Mouse (Mus musculus) neural tube, embryonic 14.5 days (tissue): ENCODE data around the gene Snca. TPM values are rescaled to one million over a fixed set of nuclear protein-coding genes. Genes with fewer than 3 reads are reported as not detected.
A peak's percentile ranks its signal among the peaks of the same experiment; 100 is the strongest.

Source experiments
- ATAC-seq: fragments of 200-750 bp; cut with Nextera tagmentation; 2 replicates; pipeline ENCODE4 v1.8.0; 2017; ENCODE audit warnings: low read depth, mild to moderate bottlenecking, moderate TSS enrichment, moderate library complexity
- H3K27ac ChIP-seq: fragments of 300-500 bp; sonication (generic); 2 replicates; pipeline ENCODE4 v1.5.1; 2014; ENCODE audit warnings: low read depth, mild to moderate bottlenecking, control low read depth, low read length, moderate library complexity, mixed read lengths
- H3K27me3 ChIP-seq: fragments of 300-500 bp; sonication (generic); 2 replicates; pipeline ENCODE4 v1.6.1; 2014; ENCODE audit warnings: low read length; ENCODE audit not compliant: control insufficient read depth, insufficient read depth
- H3K36me3 ChIP-seq: fragments of 300-500 bp; sonication (generic); 2 replicates; pipeline ENCODE4 v1.6.1; 2014; ENCODE audit warnings: low read length, mixed read lengths; ENCODE audit not compliant: control insufficient read depth, insufficient read depth
- H3K4me1 ChIP-seq: fragments of 300-500 bp; sonication (generic); 2 replicates; pipeline ENCODE4 v1.6.1; 2014; ENCODE audit warnings: low read length; ENCODE audit not compliant: control insufficient read depth, insufficient read depth
- H3K4me2 ChIP-seq: fragments of 300-500 bp; sonication (generic); 2 replicates; pipeline ENCODE4 v1.6.1; 2014; ENCODE audit warnings: mild to moderate bottlenecking, low read depth, low read length, control low read depth
- H3K4me3 ChIP-seq: fragments of 300-500 bp; sonication (generic); 2 replicates; pipeline ENCODE4 v1.5.1; 2014; ENCODE audit warnings: low read depth, low read length, control low read depth, mixed read lengths
- H3K9ac ChIP-seq: fragments of 300-500 bp; sonication (generic); replicated peaks from 2 replicates; pipeline ENCODE4 v1.6.1; 2014; ENCODE audit warnings: low read depth, mild to moderate bottlenecking, control low read depth, low read length, mixed read lengths
- H3K9me3 ChIP-seq: fragments of 300-500 bp; sonication (generic); 2 replicates; pipeline ENCODE4 v1.6.1; 2016; ENCODE audit warnings: low read length; ENCODE audit not compliant: control insufficient read depth
- WGBS: fragments of 180-500 bp; shearing (Covaris S2); extraction: QIAGEN DNeasy Blood & Tissue Kit; methylation state at CpG from one replicate; pipeline ENCODE4 v1.1.7; 2014; 5-methylcytosine and 5-hydroxymethylcytosine counted together
- polyA plus RNA-seq: library from polyadenylated mRNA; unstranded; fragments of >200 nt; fragmentation: Nextera tagmentation; extraction: Ambion mirVana; gene quantifications from 2 replicates; pipeline ENCODE4 v1.2.1, GENCODE M21; 2014

Gene Snca
- 166 and 258 TPM in 2 replicates for polyA plus RNA-seq

- H3K27ac ChIP-seq: peak within 1 kb of the TSS; percentile 78
- ATAC-seq: peak; percentile 76
- H3K36me3 ChIP-seq: no peaks in the 10 kb centered on the region
- no peaks in the 10 kb centered on the region for H3K4me1 ChIP-seq
- 3% methylated on average over 14 of the region's 14 CpGs for WGBS
- peak within 1 kb of the TSS; percentile 58 for H3K9ac ChIP-seq
- H3K9me3 ChIP-seq: no peaks in the 10 kb centered on the region
- peak within 1 kb of the TSS; percentile 53 for H3K4me3 ChIP-seq
- peak within 1 kb of the TSS; percentile 89 for H3K4me2 ChIP-seq
- no peaks in the 10 kb centered on the region for H3K27me3 ChIP-seq
Measured at GRCm38 (mm10) chr6:60829282-60829891, at the start of gene Snca. Gene Snca, minus strand, starts transcription at chr6:60829855.

DNA sequence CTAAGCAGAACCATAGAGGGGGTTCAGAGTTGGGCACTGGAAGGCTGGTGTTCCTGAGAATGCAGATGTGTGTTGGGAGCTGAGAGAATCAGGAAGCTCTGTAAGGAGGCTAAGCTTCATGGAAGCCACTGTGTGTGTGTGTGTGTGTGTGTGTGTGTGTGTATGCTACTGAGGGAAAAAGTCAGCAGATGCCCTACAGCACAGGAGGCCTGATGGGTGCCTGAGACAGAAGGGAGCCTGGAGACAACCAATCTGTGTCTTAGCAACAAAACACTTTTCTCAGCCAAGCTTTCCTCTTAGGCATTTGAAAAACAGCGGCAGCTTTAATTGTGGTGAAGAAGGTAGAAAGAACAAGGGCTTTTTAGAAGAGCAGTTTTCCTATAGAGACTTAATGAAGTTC is 40.5 kb upstream of the Snca start:
- H3K9ac ChIP-seq: no peak overlapping the region
- 36% methylated on average over 1 of the region's 1 CpGs for WGBS
- ATAC-seq: no peak

DNA sequence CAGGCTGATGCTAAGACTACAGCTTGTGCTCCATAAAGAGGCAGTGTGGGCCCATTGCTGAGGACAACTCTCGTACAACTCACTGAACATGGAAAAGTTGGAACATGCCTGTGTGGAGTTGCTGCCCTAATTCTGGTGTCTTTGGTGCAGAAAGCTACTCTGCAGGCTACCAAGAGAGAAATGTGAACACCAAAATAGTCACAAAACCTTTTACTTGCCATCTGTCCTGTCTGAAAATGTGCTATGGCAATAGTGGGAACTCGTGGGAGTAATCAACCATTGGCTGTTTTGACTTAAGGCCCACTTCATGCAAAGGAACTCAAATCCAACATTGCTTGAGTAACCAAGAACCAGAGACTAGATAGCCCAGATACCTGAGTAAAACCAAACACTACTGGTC is 26.9 kb upstream of the Snca start:
- Histone ChIP-seq H3K27me3 (no peaks in the 10 kb centered on the region), H3K9me3 (no peaks in the 10 kb centered on the region), H3K4me2 (no peak overlapping the region), H3K9ac (no peak overlapping the region), H3K36me3 (no peaks in the 10 kb centered on the region), H3K4me3 (no peak overlapping the region), H3K27ac (no peak overlapping the region), H3K4me1 (no peaks in the 10 kb centered on the region)
- WGBS: 76% methylated on average over 2 of the region's 2 CpGs
- no peak for ATAC-seq

More for the DNA sequence above, 40.5 kb upstream of the Snca start:
- Histone ChIP-seq H3K4me1 (no peaks in the 10 kb centered on the region), H3K27ac (no peak overlapping the region), H3K9me3 (no peaks in the 10 kb centered on the region), H3K27me3 (no peaks in the 10 kb centered on the region), H3K4me3 (no peak overlapping the region), H3K4me2 (no peak overlapping the region), H3K36me3 (no peaks in the 10 kb centered on the region)

GRCm38 (mm10) chr6:60851690-60852089 is 22.0 kb upstream of the Snca start:
- 89% methylated on average over 2 of the region's 2 CpGs for WGBS
- H3K9ac ChIP-seq: no peak overlapping the region
- ATAC-seq: no peak

DNA sequence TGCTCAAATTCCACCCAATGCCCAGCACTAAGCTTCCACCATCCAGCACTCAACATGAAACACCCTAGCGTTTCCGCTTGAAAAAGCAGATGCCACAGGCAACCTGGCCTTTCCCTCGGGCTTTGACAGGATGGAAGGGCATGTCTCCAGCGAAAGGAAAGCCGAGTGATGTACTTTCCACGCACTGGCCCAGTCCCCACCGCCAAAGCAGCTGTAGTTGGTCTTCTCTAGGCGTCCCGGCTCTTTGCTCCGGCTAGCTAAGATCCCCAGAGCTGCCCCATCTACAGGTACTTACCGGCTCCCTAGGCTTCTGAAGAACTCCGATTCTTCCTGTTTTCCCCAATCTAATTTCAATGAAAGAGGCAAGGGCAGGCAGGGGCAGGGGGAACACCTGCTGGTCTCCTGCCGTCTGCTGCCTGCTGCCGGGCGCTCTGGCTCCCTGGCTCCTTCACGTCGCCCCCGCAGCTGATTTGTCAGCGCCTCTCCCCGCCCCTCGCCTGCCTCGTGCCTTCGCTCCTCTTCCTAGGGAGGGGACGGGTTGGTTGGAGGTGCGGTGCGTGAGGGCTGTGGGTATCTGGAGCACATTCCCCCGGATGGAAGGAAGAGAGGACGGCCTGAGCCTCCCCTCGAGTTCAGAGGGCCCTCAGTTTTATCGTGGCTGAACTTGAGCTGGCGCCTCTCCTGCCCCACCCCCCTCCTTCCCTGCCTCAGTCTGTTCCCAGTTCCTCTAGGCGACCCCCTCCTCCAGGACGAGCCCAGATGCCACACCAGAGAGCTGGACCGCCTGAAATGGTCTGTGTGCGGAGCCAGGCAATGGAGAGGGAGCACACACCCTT is 1.0 kb downstream of the Snca start:
- under 1% methylated on average over 35 of the region's 35 CpGs for WGBS
- Histone ChIP-seq H3K36me3 (no peaks in the 10 kb centered on the region), H3K9ac (peak overlapping the region; percentile 58), H3K9me3 (no peaks in the 10 kb centered on the region), H3K27ac (peak overlapping the region; percentile 78), H3K27me3 (no peaks in the 10 kb centered on the region), H3K4me3 (peak overlapping the region; percentile 53), H3K4me1 (no peaks in the 10 kb centered on the region), H3K4me2 (peak overlapping the region; percentile 89)
- ATAC-seq: peak; percentile 91

More at GRCm38 (mm10) chr6:60851690-60852089, 22.0 kb upstream of the Snca start:
- no peak overlapping the region for H3K27ac ChIP-seq
- H3K27me3 ChIP-seq: no peaks in the 10 kb centered on the region
- H3K4me2 ChIP-seq: no peak overlapping the region
- no peak overlapping the region for H3K4me3 ChIP-seq
- no peaks in the 10 kb centered on the region for H3K9me3 ChIP-seq
- no peaks in the 10 kb centered on the region for H3K36me3 ChIP-seq
- no peaks in the 10 kb centered on the region for H3K4me1 ChIP-seq

GRCm38 (mm10) chr6:60828047-60828428 is 1.6 kb downstream of the Snca start:
- Histone ChIP-seq H3K9me3 (no peaks in the 10 kb centered on the region), H3K4me3 (peak overlapping the region; percentile 53), H3K4me2 (peak overlapping the region; percentile 89), H3K9ac (no peak overlapping the region), H3K36me3 (no peaks in the 10 kb centered on the region), H3K27ac (no peak overlapping the region; the same call in 1 of the 2 replicates), H3K4me1 (no peaks in the 10 kb centered on the region), H3K27me3 (no peaks in the 10 kb centered on the region)
- 75% methylated on average over 1 of the region's 1 CpGs for WGBS
- peak; percentile 1; the same call in 1 of the 2 replicates for ATAC-seq

GRCm38 (mm10) chr6:60827290-60827689 is 2.4 kb downstream of the Snca start:
- peak overlapping the region; percentile 53; the same call in 1 of the 2 replicates for H3K4me3 ChIP-seq
- no peak for ATAC-seq
- no peak overlapping the region for H3K27ac ChIP-seq
- H3K9me3 ChIP-seq: no peaks in the 10 kb centered on the region
- H3K27me3 ChIP-seq: no peaks in the 10 kb centered on the region
- H3K4me1 ChIP-seq: no peaks in the 10 kb centered on the region
- H3K4me2 ChIP-seq: peak overlapping the region; percentile 89; the same call in 1 of the 2 replicates
- H3K36me3 ChIP-seq: no peaks in the 10 kb centered on the region
- H3K9ac ChIP-seq: no peak overlapping the region
- WGBS: 38% methylated on average over 1 of the region's 1 CpGs

- WGBS: 77% methylated on average over 1 of the region's 1 CpGs
- H3K27me3 ChIP-seq: no peaks in the 10 kb centered on the region
- ATAC-seq: no peak
- no peak overlapping the region for H3K9ac ChIP-seq
- no peaks in the 10 kb centered on the region for H3K36me3 ChIP-seq
- no peak overlapping the region for H3K4me2 ChIP-seq
- no peaks in the 10 kb centered on the region for H3K4me1 ChIP-seq
- H3K27ac ChIP-seq: no peak overlapping the region
- H3K9me3 ChIP-seq: no peaks in the 10 kb centered on the region
- no peak overlapping the region for H3K4me3 ChIP-seq
Measured at GRCm38 (mm10) chr6:60819272-60819671, 10.4 kb downstream of the Snca start.

GRCm38 (mm10) chr6:60813516-60813915 is 16.1 kb downstream of the Snca start:
- no peak overlapping the region for H3K4me3 ChIP-seq
- WGBS: 78% methylated on average over 3 of the region's 3 CpGs

More at GRCm38 (mm10) chr6:60813516-60813915, 16.1 kb downstream of the Snca start:
- Histone ChIP-seq H3K9ac (no peak overlapping the region), H3K27me3 (no peaks in the 10 kb centered on the region), H3K4me2 (no peak overlapping the region), H3K9me3 (no peaks in the 10 kb centered on the region), H3K36me3 (no peaks in the 10 kb centered on the region), H3K27ac (no peak overlapping the region), H3K4me1 (no peaks in the 10 kb centered on the region)
- no peak for ATAC-seq
